Mouse (Mus musculus) CH12.LX (cell line): ENCODE results near the gene Dnajb1. TPM values are rescaled to one million over a fixed set of nuclear protein-coding genes. Genes with fewer than 3 reads are reported as not detected.

Source experiments
- DNase-seq: peaks from one replicate; pipeline ENCODE4 v3.0.0-alpha.2; 2013; ENCODE audit errors: extremely low read depth
- H3K27ac ChIP-seq: 2 replicates; pipeline ENCODE4 v1.5.1; 2012; ENCODE audit warnings: low read depth, mild to moderate bottlenecking, control low read depth, moderate library complexity; ENCODE audit not compliant: insufficient read depth
- H3K27me3 ChIP-seq: replicated peaks from 2 replicates; pipeline ENCODE3; 2012; ENCODE audit warnings: inconsistent platforms
- H3K36me3 ChIP-seq, 2 experiments: replicated peaks in 1 of 2; 2 replicates each; pipeline versions ENCODE3 to v1.6.1; 2012; ENCODE audit warnings: inconsistent platforms in 1 of 2, low read length in 1 of 2, mild to moderate bottlenecking in 1 of 2, mixed read lengths in 1 of 2, moderate library complexity in 1 of 2; ENCODE audit not compliant: control insufficient read depth in 1 of 2, insufficient read depth in 1 of 2
- H3K4me1 ChIP-seq, 2 experiments: 2 replicates each; pipeline ENCODE4 v1.6.1; 2012; ENCODE audit warnings: inconsistent platforms in 1 of 2, moderate library complexity in 1 of 2; ENCODE audit not compliant: insufficient read depth in 2 of 2, control insufficient read depth in 1 of 2
- H3K4me2 ChIP-seq: 2 replicates; pipeline ENCODE4 v1.6.1; 2012; ENCODE audit warnings: low read depth, mild to moderate bottlenecking, control low read depth; ENCODE audit not compliant: poor library complexity, insufficient read depth, severe bottlenecking
- H3K4me3 ChIP-seq, 3 experiments: fragments of 150-350 bp in 1 of 3; sonication (generic) in 1 of 3; replicated peaks in 1 of 3; 2 replicates each; pipeline versions ENCODE3 to v1.5.1; 2011 to 2012; ENCODE audit warnings: low read depth in 2 of 3, low read length in 2 of 3, mild to moderate bottlenecking in 2 of 3, moderate library complexity in 2 of 3, control low read depth in 1 of 3, improper control_type of control experiment in 1 of 3, inconsistent platforms in 1 of 3, mixed read lengths in 1 of 3; ENCODE audit not compliant: poor library complexity in 1 of 3
- H3K79me2 ChIP-seq: replicated peaks from 2 replicates; pipeline ENCODE4 v1.6.1; 2012; ENCODE audit warnings: mild to moderate bottlenecking, moderate library complexity; ENCODE audit not compliant: control insufficient read depth, poor library complexity, insufficient read depth, severe bottlenecking; ENCODE audit errors: extremely low read depth
- H3K9ac ChIP-seq: 2 replicates; pipeline ENCODE4 v1.6.1; 2012; ENCODE audit warnings: low read depth, mild to moderate bottlenecking, control low read depth, moderate library complexity; ENCODE audit not compliant: insufficient read depth
- H3K9me3 ChIP-seq: replicated peaks from 2 replicates; pipeline ENCODE3; 2012; ENCODE audit warnings: low read length, inconsistent platforms, mixed read lengths
- CTCF ChIP-seq, 2 experiments: IDR thresholded peaks in 1 of 2; conservative IDR thresholded peaks in 1 of 2; 2 replicates each; pipeline ENCODE4 v1.5.1; 2011 to 2012; ENCODE audit warnings: low read depth in 2 of 2, low read length in 2 of 2, improper control_type of control experiment in 1 of 2, inconsistent platforms in 1 of 2, mild to moderate bottlenecking in 1 of 2, moderate library complexity in 1 of 2
- EP300 ChIP-seq: IDR thresholded peaks from 2 replicates; pipeline ENCODE4 v1.6.1; 2011; ENCODE audit warnings: low read length, improper control_type of control experiment
- HCFC1 ChIP-seq: IDR thresholded peaks from 2 replicates; pipeline ENCODE4 v1.6.1; 2012; ENCODE audit warnings: low read depth, mild to moderate bottlenecking, inconsistent platforms, low read length, improper control_type of control experiment
- IRF4 ChIP-seq: IDR thresholded peaks from 2 replicates; pipeline ENCODE4 v1.6.1; 2014; ENCODE audit warnings: low read depth, mild to moderate bottlenecking, inconsistent platforms, low read length, improper control_type of control experiment
- NRF1 ChIP-seq: IDR thresholded peaks from 2 replicates; pipeline ENCODE4 v1.6.1; 2014; ENCODE audit warnings: low read depth, mild to moderate bottlenecking, inconsistent platforms, low read length, improper control_type of control experiment, moderate library complexity
- PAX5 ChIP-seq: IDR thresholded peaks from 2 replicates; pipeline ENCODE4 v1.6.1; 2012; ENCODE audit warnings: low read length, inconsistent platforms, mixed read lengths
- POLR2A ChIP-seq: IDR thresholded peaks from 2 replicates; pipeline ENCODE4 v1.6.1; 2011; ENCODE audit warnings: low read depth, mild to moderate bottlenecking, improper control_type of control experiment, low read length
- POLR2AphosphoS2 ChIP-seq: IDR thresholded peaks from 2 replicates; pipeline ENCODE4 v1.6.1; 2011; ENCODE audit warnings: low read depth, low read length, improper control_type of control experiment
- RAD21 ChIP-seq: IDR thresholded peaks from 2 replicates; pipeline ENCODE4 v1.6.1; 2011; ENCODE audit warnings: low read depth, mild to moderate bottlenecking, low read length, improper control_type of control experiment, moderate library complexity
- SMC3 ChIP-seq: IDR thresholded peaks from 2 replicates; pipeline ENCODE4 v1.6.1; 2011; ENCODE audit warnings: low read depth, low read length, improper control_type of control experiment
- UBTF ChIP-seq: IDR thresholded peaks from 2 replicates; pipeline ENCODE4 v1.6.1; 2012; ENCODE audit warnings: low read depth, mild to moderate bottlenecking, inconsistent platforms, low read length, improper control_type of control experiment, moderate library complexity
- ZNF384 ChIP-seq: IDR thresholded peaks from 2 replicates; pipeline ENCODE4 v1.6.1; 2012; ENCODE audit warnings: low read depth, low read length, improper control_type of control experiment, inconsistent platforms
- dilution Hi-C: fragments of 300-500 bp; cut with MboI; formaldehyde crosslinking; loops from 2 replicates; pipeline ENCODE4 v1.14.3; 2020; ENCODE audit warnings: low sequenced_read_pairs; ENCODE audit not compliant: extremely low pct_unique_long_range_greater_than_20kb, extremely low pct_ligation_motif_present
- in situ Hi-C: fragments of 300-500 bp; cut with MboI; formaldehyde crosslinking; loops from 3 replicates; pipeline ENCODE4 v1.14.3; 2019; ENCODE audit warnings: low sequenced_read_pairs, low pct_ligation_motif_present, low pct_unique_long_range_greater_than_20kb, mixed read lengths
- polyA plus RNA-seq: library from polyadenylated mRNA; unstranded; fragments of >175 nt; gene quantifications from 2 replicates; pipeline ENCODE4 v1.2.1, GENCODE M21; 2012; ENCODE audit warnings: low read depth; ENCODE audit not compliant: insufficient read length
- total RNA-seq, 2 experiments: library from RNA; depleted of rRNA; stranded (reverse); fragments of 300-350 nt in 1 of 2; fragments of >200 nt in 1 of 2; gene quantifications; 2 replicates each; pipeline ENCODE4 v1.2.3; 2012 to 2014

The Dnajb1 gene
- total and polyA plus RNA-seq, 3 experiments, result 24.9 to 30.9 (median 30.7) TPM

DNA sequence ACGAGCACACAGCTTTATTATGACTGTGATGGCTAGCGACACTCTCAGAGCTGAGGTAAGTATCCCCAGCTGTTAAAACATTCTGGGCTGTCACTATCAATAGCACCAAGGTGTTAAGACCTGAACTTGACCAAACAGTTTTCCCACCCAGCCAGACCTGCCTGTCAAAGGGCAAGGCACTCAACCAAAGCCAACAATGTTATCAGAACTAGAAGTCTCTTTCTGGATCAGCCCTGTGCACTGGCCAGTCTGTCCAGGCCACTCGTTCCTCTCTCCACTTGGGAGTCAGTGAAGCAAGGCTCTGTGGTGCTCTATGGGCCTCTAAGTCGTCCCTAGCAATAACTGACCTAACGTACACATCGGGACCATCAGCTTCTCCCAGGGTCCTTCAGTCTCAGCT lies 20.3 kb upstream of the Dnajb1 start:
- TF ChIP-seq UBTF (no peak), POLR2A (no peak)
- TF ChIP-seq, all 38 proteins: peak for 0
- H3K27me3 ChIP-seq, result no peaks in the 10 kb centered on the region
- no peak overlapping the region for H3K4me2 ChIP-seq
- H3K9me3 ChIP-seq, result peaks cover 6% of the 10 kb centered on the region
- in situ Hi-C loops, result no loop called here
- no peak overlapping the region for H3K27ac ChIP-seq
- H3K36me3 ChIP-seq, result peaks cover 24 to 90% of the 10 kb centered on the region in 2 experiments
- no peak overlapping the region for H3K9ac ChIP-seq
- no peak overlapping the region for H3K4me3 ChIP-seq
- no peak for DNase-seq
- dilution Hi-C loops, result no loop called here
- peaks cover 25% of the 10 kb centered on the region for H3K79me2 ChIP-seq
- peaks cover 5 to 15% of the 10 kb centered on the region in 2 experiments; a peak in 3 of 4 replicates for H3K4me1 ChIP-seq

DNA sequence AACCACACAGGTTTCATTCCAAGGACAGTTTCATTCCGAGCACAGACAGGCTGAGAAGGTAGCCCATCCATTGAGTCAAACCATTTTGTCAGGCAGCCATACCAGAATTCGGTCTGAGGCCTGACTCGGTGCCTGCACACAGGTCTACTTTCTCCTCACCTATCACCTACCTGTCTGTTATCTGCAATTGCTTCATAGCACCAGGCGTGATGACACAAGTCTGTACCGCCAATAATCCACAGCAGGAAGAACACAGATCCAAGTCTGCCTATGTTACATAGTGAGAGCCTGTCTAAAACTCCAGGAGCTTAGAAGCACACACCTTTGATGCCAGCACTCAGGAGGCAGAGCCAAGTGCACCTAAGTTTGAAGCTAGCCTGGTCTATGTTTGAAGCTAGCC lies 19.1 kb upstream of the Dnajb1 start:
- dilution Hi-C loops, result no loop called here
- H3K36me3 ChIP-seq, result peaks cover 19 to 78% of the 10 kb centered on the region in 2 experiments
- H3K4me1 ChIP-seq, result peaks cover 5 to 22% of the 10 kb centered on the region in 2 experiments; a peak in 3 of 4 replicates

DNA sequence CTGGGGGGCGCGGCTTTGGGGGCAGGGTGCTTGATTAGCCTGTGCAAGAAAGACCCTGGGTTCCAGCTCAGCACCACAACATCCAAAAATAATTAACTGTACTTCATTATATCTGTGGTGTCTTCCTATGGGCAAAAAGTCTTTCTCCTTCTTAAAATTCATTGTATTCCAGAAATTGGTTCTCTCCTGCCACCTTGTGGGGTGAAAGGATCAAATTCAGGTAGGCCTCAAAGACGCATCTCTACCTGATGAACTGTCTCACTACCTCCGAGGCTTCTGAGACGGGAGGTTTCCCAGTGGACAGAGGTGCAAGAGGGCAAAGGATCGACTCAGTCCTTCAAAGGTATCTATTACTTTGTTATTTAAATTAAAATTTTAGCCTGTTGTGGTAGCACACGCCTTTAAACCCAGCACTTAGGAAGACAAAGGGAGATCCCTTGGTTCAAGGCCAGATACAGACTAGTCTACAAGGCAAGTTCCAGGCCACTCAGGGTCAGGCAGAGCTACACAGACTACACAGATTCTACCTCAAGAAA lies 17.4 kb upstream of the Dnajb1 start:
- no peaks in the 10 kb centered on the region for H3K9me3 ChIP-seq
- dilution Hi-C loops (no loop called here), in situ Hi-C loops (no loop called here)
- H3K9ac ChIP-seq, result no peak overlapping the region
- DNase-seq, result no peak
- H3K4me2 ChIP-seq, result no peak overlapping the region
- peaks cover 37% of the 10 kb centered on the region for H3K79me2 ChIP-seq
- no peak for TF ChIP-seq POLR2A
- no peak for TF ChIP-seq IRF4
- TF ChIP-seq RAD21, result peak; percentile 65
- no peak for TF ChIP-seq PAX5
- no peak for TF ChIP-seq POLR2AphosphoS2
- TF ChIP-seq CTCF (conservative IDR thresholded peaks at IDR 0.05 in 1 of 2, IDR thresholded peaks at IDR 0.05 in 1 of 2; ENCODE audit: low read depth in 2 of 2, low read length in 2 of 2), result peak in 1 of 2 experiments; percentile 61; a peak in 2 of 4 replicates
- TF ChIP-seq SMC3, result peak; percentile 34; the same call in 1 of the 2 replicates
- TF ChIP-seq, all 38 proteins: peak for 3
- Histone ChIP-seq H3K36me3 (peaks cover 13 to 63% of the 10 kb centered on the region in 2 experiments), H3K4me3 (no peak overlapping the region), H3K27ac (no peak overlapping the region), H3K4me1 (peaks cover 4 to 22% of the 10 kb centered on the region in 2 experiments; a peak in 3 of 4 replicates), H3K27me3 (no peaks in the 10 kb centered on the region)

More for the DNA sequence above, 19.1 kb upstream of the Dnajb1 start:
- peaks cover 36% of the 10 kb centered on the region for H3K79me2 ChIP-seq
- no peak for TF ChIP-seq HCFC1
- no peak for TF ChIP-seq PAX5
- no peak for TF ChIP-seq NRF1
- TF ChIP-seq EP300, result no peak
- no peak for TF ChIP-seq IRF4
- TF ChIP-seq ZNF384, result no peak
- no peak for TF ChIP-seq UBTF
- TF ChIP-seq, all 38 proteins: peak for 0
- no peak for DNase-seq
- Histone ChIP-seq H3K9ac (no peak overlapping the region), H3K9me3 (peaks cover 6% of the 10 kb centered on the region), H3K27me3 (no peaks in the 10 kb centered on the region), H3K27ac (no peak overlapping the region), H3K4me3 (no peak overlapping the region), H3K4me2 (no peak overlapping the region)
- in situ Hi-C loops, result no loop called here
